Mouse (Mus musculus): ENCODE data around the gene Prss56. TPM values are rescaled to one million over a fixed set of nuclear protein-coding genes. Genes with fewer than 3 reads are reported as not detected.

Prss56 gene
- polyA plus RNA-seq (2012; rRNA removed; ENCODE audit: low replicate concordance): not detected in 2 replicates

GRCm38 (mm10) chr1:87183013-87183412, at the start of gene Prss56:
Gene Prss56, plus strand, starts transcription at chr1:87183313.

GRCm38 (mm10) chr1:87156199-87156587, 26.9 kb upstream of the Prss56 start, which contains the start of gene Ecel1:
Gene Ecel1, minus strand, starts transcription at chr1:87156521.

DNA sequence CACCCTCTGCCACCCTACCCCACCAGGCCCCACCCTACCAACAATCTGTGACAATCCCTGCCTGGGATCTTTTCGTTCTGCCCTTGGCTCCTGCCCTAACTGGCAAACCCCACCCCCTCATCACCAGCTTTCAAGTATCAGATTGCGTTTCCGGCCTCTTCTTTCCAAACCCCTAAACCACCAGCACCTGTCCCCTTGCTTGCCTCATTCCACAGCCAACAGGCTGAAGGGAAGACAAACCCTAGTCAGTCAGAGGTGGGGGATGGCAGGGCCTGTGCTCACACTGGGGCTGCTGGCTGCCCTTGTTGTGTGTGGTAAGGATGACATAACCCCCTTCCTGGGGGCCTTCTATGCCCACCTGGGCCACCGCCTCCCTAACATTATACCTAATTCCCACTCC, 7.3 kb downstream of the Prss56 start, which contains the start of gene Chrnd:
Gene Chrnd, plus strand, starts transcription at position 179 of the 400 bp plus-strand sequence.

GRCm38 (mm10) chr1:87204465-87204864, 21.4 kb downstream of the Prss56 start, which contains the start of gene Chrng:
Gene Chrng, plus strand, starts transcription at chr1:87204657.

GRCm38 (mm10) chr1:87213735-87214704, 30.9 kb downstream of the Prss56 start, which contains the start of gene Eif4e2:
Gene Eif4e2, plus strand, starts transcription at chr1:87213914.

Other genes starting within 250 kb of the Prss56 start
- 3.2 TPM in 2 replicates for gene Alppl2, start 93.4 kb upstream of the Prss56 start, polyA plus RNA-seq (2012; rRNA removed; ENCODE audit: low replicate concordance)
- 1,740 and 7,433 TPM in 2 replicates for gene Alpi, start 81.7 kb upstream of the Prss56 start, polyA plus RNA-seq (2012; rRNA removed; ENCODE audit: low replicate concordance)
- gene Akp3, start 58.3 kb upstream of the Prss56 start, polyA plus RNA-seq (2012; rRNA removed; ENCODE audit: low replicate concordance): 13.7 and 5,412 TPM in 2 replicates
- gene Ecel1, start 26.8 kb upstream of the Prss56 start, polyA plus RNA-seq (2012; rRNA removed; ENCODE audit: low replicate concordance): 9.5 TPM in 1 of 2 replicates, not detected in the other
- not detected in 2 replicates for gene Chrnd, start 7.3 kb downstream of the Prss56 start, polyA plus RNA-seq (2012; rRNA removed; ENCODE audit: low replicate concordance)
- not detected in 2 replicates for gene Chrng, start 21.3 kb downstream of the Prss56 start, polyA plus RNA-seq (2012; rRNA removed; ENCODE audit: low replicate concordance)
- 18.7 and 24.3 TPM in 2 replicates for gene Eif4e2, start 30.6 kb downstream of the Prss56 start, polyA plus RNA-seq (2012; rRNA removed; ENCODE audit: low replicate concordance)
- gene Efhd1, start 81.0 kb downstream of the Prss56 start, polyA plus RNA-seq (2012; rRNA removed; ENCODE audit: low replicate concordance): 0.20 and 0.57 TPM in 2 replicates
- 15.2 and 15.6 TPM in 2 replicates for gene Gigyf2, start 143.7 kb downstream of the Prss56 start, polyA plus RNA-seq (2012; rRNA removed; ENCODE audit: low replicate concordance)
- 0.11 TPM in 1 of 2 replicates, not detected in the other for gene Kcnj13, start 211.4 kb downstream of the Prss56 start, polyA plus RNA-seq (2012; rRNA removed; ENCODE audit: low replicate concordance)